Mouse (Mus musculus): ENCODE data around the gene Btrc. TPM values are rescaled to one million over a fixed set of nuclear protein-coding genes. Genes with fewer than 3 reads are reported as not detected.

Btrc gene
- polyA plus RNA-seq, 1 experiment from 2014 or later, result 48.1 TPM

GRCm38 (mm10) chr19:45486992-45487387 is 123.5 kb downstream of the Btrc start:
- no peak overlapping the region for H3K27ac ChIP-seq (ENCODE audit: low read depth, low read length)
- H3K9me3 ChIP-seq (replicated peaks; ENCODE audit: control insufficient read depth, low read length), result no peaks in the 10 kb centered on the region
- H3K36me3 ChIP-seq (ENCODE audit: control insufficient read depth, insufficient read depth, low read length), result no peaks in the 10 kb centered on the region
- no peak overlapping the region for H3K4me3 ChIP-seq (ENCODE audit: low read depth, low read length)
- H3K4me2 ChIP-seq (ENCODE audit: low read length), result no peak overlapping the region
- no peak for ATAC-seq
- no peak for DNase-seq (ENCODE audit: low spot score)
- whole genome bisulfite sequencing, result 90% methylated on average over 3 of the region's 3 CpGs
- 0 out of 2 replicates have a peak, but pooled peaks cover 3% of the 10 kb centered on the region for H3K4me1 ChIP-seq (ENCODE audit: control insufficient read depth, insufficient read depth, low read length)
- H3K9ac ChIP-seq (ENCODE audit: low read length), result no peak overlapping the region
- H3K27me3 ChIP-seq (replicated peaks; ENCODE audit: control insufficient read depth, insufficient read depth, low read length), result no peaks in the 10 kb centered on the region

- no peak for ATAC-seq
- H3K9me3 ChIP-seq (replicated peaks; ENCODE audit: control insufficient read depth, low read length), result no peaks in the 10 kb centered on the region
- H3K4me2 ChIP-seq (ENCODE audit: low read length), result no peak overlapping the region
- no peaks in the 10 kb centered on the region for H3K27me3 ChIP-seq (replicated peaks; ENCODE audit: control insufficient read depth, insufficient read depth, low read length)
- peaks cover 12% of the 10 kb centered on the region for H3K4me1 ChIP-seq (ENCODE audit: control insufficient read depth, insufficient read depth, low read length)
- no peaks in the 10 kb centered on the region for H3K36me3 ChIP-seq (ENCODE audit: control insufficient read depth, insufficient read depth, low read length)
- H3K4me3 ChIP-seq (ENCODE audit: low read depth, low read length), result no peak overlapping the region
- 82% methylated on average over 6 of the region's 6 CpGs for WGBS
- H3K9ac ChIP-seq (ENCODE audit: low read length), result no peak overlapping the region
- H3K27ac ChIP-seq (ENCODE audit: low read depth, low read length), result no peak overlapping the region
- DNase-seq (ENCODE audit: low spot score), result no peak
These were observed 126.4 kb downstream of the Btrc start for GRCm38 (mm10) chr19:45489961-45490360.

GRCm38 (mm10) chr19:45491246-45491645 is 127.7 kb downstream of the Btrc start:
- Histone ChIP-seq H3K36me3 (ENCODE audit: control insufficient read depth, insufficient read depth, low read length) (no peaks in the 10 kb centered on the region), H3K9me3 (replicated peaks; ENCODE audit: control insufficient read depth, low read length) (no peaks in the 10 kb centered on the region), H3K4me2 (ENCODE audit: low read length) (no peak overlapping the region), H3K4me1 (ENCODE audit: control insufficient read depth, insufficient read depth, low read length) (peaks cover 12% of the 10 kb centered on the region), H3K27me3 (replicated peaks; ENCODE audit: control insufficient read depth, insufficient read depth, low read length) (no peaks in the 10 kb centered on the region), H3K9ac (ENCODE audit: low read length) (no peak overlapping the region), H3K4me3 (ENCODE audit: low read depth, low read length) (no peak overlapping the region), H3K27ac (ENCODE audit: low read depth, low read length) (no peak overlapping the region)
- no peak for DNase-seq (ENCODE audit: low spot score)
- 85% methylated on average over 7 of the region's 7 CpGs for WGBS
- no peak for ATAC-seq

- no peak overlapping the region for H3K4me2 ChIP-seq (ENCODE audit: low read length)
- H3K9me3 ChIP-seq (replicated peaks; ENCODE audit: control insufficient read depth, low read length), result no peaks in the 10 kb centered on the region
- no peaks in the 10 kb centered on the region for H3K36me3 ChIP-seq (ENCODE audit: control insufficient read depth, insufficient read depth, low read length)
- no peak overlapping the region for H3K9ac ChIP-seq (ENCODE audit: low read length)
- no peak for ATAC-seq
- H3K4me3 ChIP-seq (ENCODE audit: low read depth, low read length), result no peak overlapping the region
- H3K27me3 ChIP-seq (replicated peaks; ENCODE audit: control insufficient read depth, insufficient read depth, low read length), result no peaks in the 10 kb centered on the region
- 12% methylated on average over 10 of the region's 10 CpGs for WGBS
- no peak overlapping the region for H3K27ac ChIP-seq (ENCODE audit: low read depth, low read length)
- H3K4me1 ChIP-seq (ENCODE audit: control insufficient read depth, insufficient read depth, low read length), result peaks cover 12% of the 10 kb centered on the region
- peak; percentile 53 for DNase-seq (ENCODE audit: low spot score)
These were observed 130.7 kb downstream of the Btrc start for GRCm38 (mm10) chr19:45494121-45494775.

- no peaks in the 10 kb centered on the region for H3K27me3 ChIP-seq (replicated peaks; ENCODE audit: control insufficient read depth, insufficient read depth, low read length)
- ATAC-seq, result no peak
These were observed 141.9 kb downstream of the Btrc start for GRCm38 (mm10) chr19:45505446-45505845.

GRCm38 (mm10) chr19:45507531-45507930 is 144.0 kb downstream of the Btrc start:
- Histone ChIP-seq H3K27me3 (replicated peaks; ENCODE audit: control insufficient read depth, insufficient read depth, low read length) (no peaks in the 10 kb centered on the region), H3K9me3 (replicated peaks; ENCODE audit: control insufficient read depth, low read length) (no peaks in the 10 kb centered on the region), H3K4me3 (ENCODE audit: low read depth, low read length) (no peak overlapping the region), H3K4me2 (ENCODE audit: low read length) (no peak overlapping the region), H3K36me3 (ENCODE audit: control insufficient read depth, insufficient read depth, low read length) (0 out of 2 replicates have a peak, but pooled peaks cover 3% of the 10 kb centered on the region), H3K4me1 (ENCODE audit: control insufficient read depth, insufficient read depth, low read length) (no peaks in the 10 kb centered on the region), H3K9ac (ENCODE audit: low read length) (no peak overlapping the region), H3K27ac (ENCODE audit: low read depth, low read length) (no peak overlapping the region)
- WGBS, result 67% methylated on average over 19 of the region's 19 CpGs
- no peak for ATAC-seq
- DNase-seq (ENCODE audit: low spot score), result peak; percentile 27

More at GRCm38 (mm10) chr19:45505446-45505845, 141.9 kb downstream of the Btrc start:
- Histone ChIP-seq H3K4me3 (ENCODE audit: low read depth, low read length) (no peak overlapping the region), H3K27ac (ENCODE audit: low read depth, low read length) (no peak overlapping the region), H3K36me3 (ENCODE audit: control insufficient read depth, insufficient read depth, low read length) (no peaks in the 10 kb centered on the region), H3K4me1 (ENCODE audit: control insufficient read depth, insufficient read depth, low read length) (no peaks in the 10 kb centered on the region), H3K4me2 (ENCODE audit: low read length) (no peak overlapping the region), H3K9ac (ENCODE audit: low read length) (no peak overlapping the region), H3K9me3 (replicated peaks; ENCODE audit: control insufficient read depth, low read length) (no peaks in the 10 kb centered on the region)
- 80% methylated on average over 7 of the region's 7 CpGs for WGBS
- DNase-seq (ENCODE audit: low spot score), result no peak

- H3K27ac ChIP-seq (ENCODE audit: low read depth, low read length), result no peak overlapping the region
- WGBS, result 79% methylated on average over 3 of the region's 3 CpGs
- no peaks in the 10 kb centered on the region for H3K27me3 ChIP-seq (replicated peaks; ENCODE audit: control insufficient read depth, insufficient read depth, low read length)
- H3K4me1 ChIP-seq (ENCODE audit: control insufficient read depth, insufficient read depth, low read length), result no peaks in the 10 kb centered on the region
- no peak overlapping the region for H3K4me2 ChIP-seq (ENCODE audit: low read length)
- no peaks in the 10 kb centered on the region for H3K9me3 ChIP-seq (replicated peaks; ENCODE audit: control insufficient read depth, low read length)
- H3K36me3 ChIP-seq (ENCODE audit: control insufficient read depth, insufficient read depth, low read length), result peaks cover 26% of the 10 kb centered on the region
- H3K4me3 ChIP-seq (ENCODE audit: low read depth, low read length), result no peak overlapping the region
- ATAC-seq (no peak), DNase-seq (ENCODE audit: low spot score) (no peak)
- H3K9ac ChIP-seq (ENCODE audit: low read length), result no peak overlapping the region
These were observed 147.1 kb downstream of the Btrc start for GRCm38 (mm10) chr19:45510680-45511079.

GRCm38 (mm10) chr19:45511406-45511805 is 147.9 kb downstream of the Btrc start:
- no peak for ATAC-seq
- DNase-seq (ENCODE audit: low spot score), result peak; percentile 58
- Histone ChIP-seq H3K9me3 (replicated peaks; ENCODE audit: control insufficient read depth, low read length) (no peaks in the 10 kb centered on the region), H3K36me3 (ENCODE audit: control insufficient read depth, insufficient read depth, low read length) (peaks cover 33% of the 10 kb centered on the region), H3K4me1 (ENCODE audit: control insufficient read depth, insufficient read depth, low read length) (no peaks in the 10 kb centered on the region), H3K27ac (ENCODE audit: low read depth, low read length) (no peak overlapping the region), H3K4me2 (ENCODE audit: low read length) (no peak overlapping the region), H3K27me3 (replicated peaks; ENCODE audit: control insufficient read depth, insufficient read depth, low read length) (no peaks in the 10 kb centered on the region), H3K9ac (ENCODE audit: low read length) (no peak overlapping the region), H3K4me3 (ENCODE audit: low read depth, low read length) (no peak overlapping the region)
- WGBS, result 61% methylated on average over 4 of the region's 4 CpGs

GRCm38 (mm10) chr19:45515341-45515740 is 151.8 kb downstream of the Btrc start:
- Histone ChIP-seq H3K9me3 (replicated peaks; ENCODE audit: control insufficient read depth, low read length) (no peaks in the 10 kb centered on the region), H3K9ac (ENCODE audit: low read length) (no peak overlapping the region), H3K36me3 (ENCODE audit: control insufficient read depth, insufficient read depth, low read length) (peaks cover 65% of the 10 kb centered on the region)

More at GRCm38 (mm10) chr19:45515341-45515740, 151.8 kb downstream of the Btrc start:
- H3K4me2 ChIP-seq (ENCODE audit: low read length), result no peak overlapping the region
- no peak for ATAC-seq
- no peaks in the 10 kb centered on the region for H3K27me3 ChIP-seq (replicated peaks; ENCODE audit: control insufficient read depth, insufficient read depth, low read length)
- 94% methylated on average over 2 of the region's 2 CpGs for WGBS
- DNase-seq (ENCODE audit: low spot score), result no peak
- H3K4me1 ChIP-seq (ENCODE audit: control insufficient read depth, insufficient read depth, low read length), result no peaks in the 10 kb centered on the region
- H3K27ac ChIP-seq (ENCODE audit: low read depth, low read length), result no peak overlapping the region
- no peak overlapping the region for H3K4me3 ChIP-seq (ENCODE audit: low read depth, low read length)

Measured in forebrain, embryonic 14.5 days (tissue).